Mouse (Mus musculus): ENCODE measurements around the gene Alad. TPM values are rescaled to one million over a fixed set of nuclear protein-coding genes. Genes with fewer than 3 reads are reported as not detected.

The Alad gene
- polyA plus RNA-seq, 1 experiment from 2014 or later = 468 TPM

- Histone ChIP-seq H3K27ac (ENCODE audit: low read depth, low read length) (0 out of 2 replicates have a peak overlapping the region, but pooled peaks have one; percentile 1), H3K4me2 (peak overlapping the region; percentile 66), H3K36me3 (ENCODE audit: control insufficient read depth, insufficient read depth, low read length) (0 out of 2 replicates have a peak, but pooled peaks cover 6% of the 10 kb centered on the region), H3K4me1 (replicated peaks; ENCODE audit: control insufficient read depth, insufficient read depth, low read length) (peaks cover 9% of the 10 kb centered on the region), H3K9me3 (ENCODE audit: control insufficient read depth, low read length) (no peaks in the 10 kb centered on the region), H3K9ac (ENCODE audit: low read depth, low read length) (peak overlapping the region; percentile 70), H3K27me3 (replicated peaks; ENCODE audit: control insufficient read depth, insufficient read depth, low read length) (no peaks in the 10 kb centered on the region), H3K4me3 (ENCODE audit: low read depth, low read length) (peak overlapping the region; percentile 76)
- 2% methylated on average over 38 of the region's 38 CpGs for WGBS
- DNase-seq (ENCODE audit: low spot score) = peak; percentile 92
- ATAC-seq (replicated peaks; ENCODE audit: low FRiP score) = peak; percentile 89
Observed at GRCm38 (mm10) chr4:62501964-62502732, 17.6 kb downstream of the Alad start.

- H3K4me3 ChIP-seq (ENCODE audit: low read depth, low read length) = peak overlapping the region; percentile 76
- H3K9ac ChIP-seq (ENCODE audit: low read depth, low read length) = peak overlapping the region; percentile 70
- WGBS = 6% methylated on average over 7 of the region's 7 CpGs
- peaks cover 9% of the 10 kb centered on the region for H3K4me1 ChIP-seq (replicated peaks; ENCODE audit: control insufficient read depth, insufficient read depth, low read length)
- no peak overlapping the region for H3K27ac ChIP-seq (ENCODE audit: low read depth, low read length)
- 0 out of 2 replicates have a peak, but pooled peaks cover 6% of the 10 kb centered on the region for H3K36me3 ChIP-seq (ENCODE audit: control insufficient read depth, insufficient read depth, low read length)
- no peaks in the 10 kb centered on the region for H3K27me3 ChIP-seq (replicated peaks; ENCODE audit: control insufficient read depth, insufficient read depth, low read length)
- ATAC-seq (replicated peaks; ENCODE audit: low FRiP score) (no peak), DNase-seq (ENCODE audit: low spot score) (no peak)
- peak overlapping the region; percentile 66 for H3K4me2 ChIP-seq
- H3K9me3 ChIP-seq (ENCODE audit: control insufficient read depth, low read length) = no peaks in the 10 kb centered on the region
Observed at GRCm38 (mm10) chr4:62501534-62501933, 18.2 kb downstream of the Alad start.

- Histone ChIP-seq H3K27me3 (replicated peaks; ENCODE audit: control insufficient read depth, insufficient read depth, low read length) (no peaks in the 10 kb centered on the region), H3K27ac (ENCODE audit: low read depth, low read length) (no peak overlapping the region), H3K9ac (ENCODE audit: low read depth, low read length) (no peak overlapping the region), H3K4me2 (no peak overlapping the region), H3K36me3 (ENCODE audit: control insufficient read depth, insufficient read depth, low read length) (0 out of 2 replicates have a peak, but pooled peaks cover 6% of the 10 kb centered on the region), H3K4me1 (replicated peaks; ENCODE audit: control insufficient read depth, insufficient read depth, low read length) (peaks cover 9% of the 10 kb centered on the region), H3K9me3 (ENCODE audit: control insufficient read depth, low read length) (no peaks in the 10 kb centered on the region), H3K4me3 (ENCODE audit: low read depth, low read length) (no peak overlapping the region)
- 81% methylated on average over 4 of the region's 4 CpGs for WGBS
- no peak for ATAC-seq (replicated peaks; ENCODE audit: low FRiP score)
- DNase-seq (ENCODE audit: low spot score) = no peak
Observed at GRCm38 (mm10) chr4:62500799-62501198, 18.9 kb downstream of the Alad start.

- no peak overlapping the region for H3K27ac ChIP-seq (ENCODE audit: low read depth, low read length)
- H3K4me3 ChIP-seq (ENCODE audit: low read depth, low read length) = no peak overlapping the region
- no peak for ATAC-seq (replicated peaks; ENCODE audit: low FRiP score)
- no peaks in the 10 kb centered on the region for H3K27me3 ChIP-seq (replicated peaks; ENCODE audit: control insufficient read depth, insufficient read depth, low read length)
- H3K9me3 ChIP-seq (ENCODE audit: control insufficient read depth, low read length) = no peaks in the 10 kb centered on the region
- no peak overlapping the region for H3K9ac ChIP-seq (ENCODE audit: low read depth, low read length)
- no peak overlapping the region for H3K4me2 ChIP-seq
- 0 out of 2 replicates have a peak, but pooled peaks cover 6% of the 10 kb centered on the region for H3K36me3 ChIP-seq (ENCODE audit: control insufficient read depth, insufficient read depth, low read length)
- WGBS = 76% methylated on average over 8 of the region's 8 CpGs
- H3K4me1 ChIP-seq (replicated peaks; ENCODE audit: control insufficient read depth, insufficient read depth, low read length) = 0 out of 2 replicates have a peak, but pooled peaks cover 4% of the 10 kb centered on the region
- DNase-seq (ENCODE audit: low spot score) = no peak
Observed at GRCm38 (mm10) chr4:62496815-62497214, 22.9 kb downstream of the Alad start.

- whole genome bisulfite sequencing = 72% methylated on average over 8 of the region's 8 CpGs
- no peak for DNase-seq (ENCODE audit: low spot score)
- Histone ChIP-seq H3K27ac (ENCODE audit: low read depth, low read length) (no peak overlapping the region), H3K27me3 (replicated peaks; ENCODE audit: control insufficient read depth, insufficient read depth, low read length) (no peaks in the 10 kb centered on the region), H3K9me3 (ENCODE audit: control insufficient read depth, low read length) (no peaks in the 10 kb centered on the region), H3K9ac (ENCODE audit: low read depth, low read length) (no peak overlapping the region), H3K4me3 (ENCODE audit: low read depth, low read length) (no peak overlapping the region), H3K4me2 (no peak overlapping the region), H3K36me3 (ENCODE audit: control insufficient read depth, insufficient read depth, low read length) (0 out of 2 replicates have a peak, but pooled peaks cover 6% of the 10 kb centered on the region), H3K4me1 (replicated peaks; ENCODE audit: control insufficient read depth, insufficient read depth, low read length) (no peaks in the 10 kb centered on the region)
- ATAC-seq (replicated peaks; ENCODE audit: low FRiP score) = no peak
Observed at GRCm38 (mm10) chr4:62495946-62496345, 23.8 kb downstream of the Alad start.

GRCm38 (mm10) chr4:62494230-62494629 lies 25.5 kb downstream of the Alad start:
- no peaks in the 10 kb centered on the region for H3K4me1 ChIP-seq (replicated peaks; ENCODE audit: control insufficient read depth, insufficient read depth, low read length)
- H3K27ac ChIP-seq (ENCODE audit: low read depth, low read length) = no peak overlapping the region
- ATAC-seq (replicated peaks; ENCODE audit: low FRiP score) (no peak), DNase-seq (ENCODE audit: low spot score) (no peak)
- H3K36me3 ChIP-seq (ENCODE audit: control insufficient read depth, insufficient read depth, low read length) = 0 out of 2 replicates have a peak, but pooled peaks cover 2% of the 10 kb centered on the region
- H3K9me3 ChIP-seq (ENCODE audit: control insufficient read depth, low read length) = no peaks in the 10 kb centered on the region
- H3K9ac ChIP-seq (ENCODE audit: low read depth, low read length) = no peak overlapping the region
- H3K4me3 ChIP-seq (ENCODE audit: low read depth, low read length) = no peak overlapping the region
- WGBS = 55% methylated on average over 9 of the region's 9 CpGs
- H3K27me3 ChIP-seq (replicated peaks; ENCODE audit: control insufficient read depth, insufficient read depth, low read length) = no peaks in the 10 kb centered on the region
- H3K4me2 ChIP-seq = no peak overlapping the region

GRCm38 (mm10) chr4:62492682-62493081 lies 27.0 kb downstream of the Alad start:
- Histone ChIP-seq H3K36me3 (ENCODE audit: control insufficient read depth, insufficient read depth, low read length) (no peaks in the 10 kb centered on the region), H3K27me3 (replicated peaks; ENCODE audit: control insufficient read depth, insufficient read depth, low read length) (no peaks in the 10 kb centered on the region), H3K4me3 (ENCODE audit: low read depth, low read length) (no peak overlapping the region), H3K27ac (ENCODE audit: low read depth, low read length) (no peak overlapping the region), H3K9me3 (ENCODE audit: control insufficient read depth, low read length) (no peaks in the 10 kb centered on the region), H3K9ac (ENCODE audit: low read depth, low read length) (no peak overlapping the region), H3K4me1 (replicated peaks; ENCODE audit: control insufficient read depth, insufficient read depth, low read length) (no peaks in the 10 kb centered on the region), H3K4me2 (no peak overlapping the region)
- 76% methylated on average over 2 of the region's 2 CpGs for WGBS
- ATAC-seq (replicated peaks; ENCODE audit: low FRiP score) (no peak), DNase-seq (ENCODE audit: low spot score) (no peak)

- H3K4me2 ChIP-seq = no peak overlapping the region
- no peak overlapping the region for H3K9ac ChIP-seq (ENCODE audit: low read depth, low read length)
- H3K4me3 ChIP-seq (ENCODE audit: low read depth, low read length) = no peak overlapping the region
- no peaks in the 10 kb centered on the region for H3K36me3 ChIP-seq (ENCODE audit: control insufficient read depth, insufficient read depth, low read length)
- H3K4me1 ChIP-seq (replicated peaks; ENCODE audit: control insufficient read depth, insufficient read depth, low read length) = peaks cover 6% of the 10 kb centered on the region
- H3K27me3 ChIP-seq (replicated peaks; ENCODE audit: control insufficient read depth, insufficient read depth, low read length) = no peaks in the 10 kb centered on the region
- 80% methylated on average over 2 of the region's 2 CpGs for WGBS
- no peak overlapping the region for H3K27ac ChIP-seq (ENCODE audit: low read depth, low read length)
- no peaks in the 10 kb centered on the region for H3K9me3 ChIP-seq (ENCODE audit: control insufficient read depth, low read length)
- no peak for DNase-seq (ENCODE audit: low spot score)
- no peak for ATAC-seq (replicated peaks; ENCODE audit: low FRiP score)
Observed at GRCm38 (mm10) chr4:62487914-62488313, 31.8 kb downstream of the Alad start.

GRCm38 (mm10) chr4:62487172-62487571 lies 32.5 kb downstream of the Alad start:
- Histone ChIP-seq H3K27me3 (replicated peaks; ENCODE audit: control insufficient read depth, insufficient read depth, low read length) (no peaks in the 10 kb centered on the region), H3K4me1 (replicated peaks; ENCODE audit: control insufficient read depth, insufficient read depth, low read length) (peaks cover 6% of the 10 kb centered on the region), H3K36me3 (ENCODE audit: control insufficient read depth, insufficient read depth, low read length) (no peaks in the 10 kb centered on the region), H3K4me2 (no peak overlapping the region), H3K4me3 (ENCODE audit: low read depth, low read length) (no peak overlapping the region), H3K9ac (ENCODE audit: low read depth, low read length) (no peak overlapping the region), H3K9me3 (ENCODE audit: control insufficient read depth, low read length) (no peaks in the 10 kb centered on the region), H3K27ac (ENCODE audit: low read depth, low read length) (no peak overlapping the region)
- ATAC-seq (replicated peaks; ENCODE audit: low FRiP score) (no peak), DNase-seq (ENCODE audit: low spot score) (no peak)
- 84% methylated on average over 5 of the region's 5 CpGs for whole genome bisulfite sequencing
